Mouse (Mus musculus) kidney, adult 10 weeks (tissue): ENCODE measurements around the gene Yipf6. TPM values are rescaled to one million over a fixed set of nuclear protein-coding genes. Genes with fewer than 3 reads are reported as not detected.

Experiments
- polyA plus RNA-seq: library from polyadenylated mRNA; stranded (reverse); fragments of 350-450 nt; fragmentation: Illumina TruSeq; extraction: RNeasy Lipid Tissue Mini Kit (QIAGEN cat#74804); gene quantifications from one replicate; pipeline ENCODE4 v1.2.3, GENCODE M21; 2014; ENCODE audit warnings: low read depth, low replicate concordance

Gene Yipf6
- polyA plus RNA-seq = 85.8 TPM

GRCm38 (mm10) chrX:98936101-98936500 lies at the start of gene Yipf6:
Gene Yipf6, plus strand, starts transcription at chrX:98936316.

GRCm38 (mm10) chrX:98890406-98891116 lies 45.6 kb upstream of the Yipf6 start, which contains the start of gene Ophn1:
Gene Ophn1, minus strand, starts transcription at chrX:98891025.

Other genes with a start within 250 kb of the Yipf6 start
- 8.0 TPM for gene Ophn1, start 45.3 kb upstream of the Yipf6 start, polyA plus RNA-seq
- gene Stard8, start 66.9 kb downstream of the Yipf6 start, polyA plus RNA-seq = 31.7 TPM
- gene Efnb1, start 199.8 kb downstream of the Yipf6 start, polyA plus RNA-seq = 2.1 TPM